Mouse (Mus musculus) right cerebral cortex, postnatal 14 days (tissue): Measurements from ENCODE around the gene Fam83c.

ENCODE experiments used
- DNase-seq: peaks from one replicate; pipeline ENCODE4 v3.0.0; 2022

Fam83c gene

GRCm38 (mm10) chr2:155787949-155788931, 46.4 kb downstream of the Fam83c start:
- no peak for DNase-seq

GRCm38 (mm10) chr2:155786905-155787304, 47.7 kb downstream of the Fam83c start:
- no peak for DNase-seq

- peak; percentile 36 for DNase-seq
These were observed 50.1 kb downstream of the Fam83c start for GRCm38 (mm10) chr2:155784534-155784933.

- DNase-seq, result no peak
These were observed 55.1 kb downstream of the Fam83c start for GRCm38 (mm10) chr2:155779506-155779905.

- DNase-seq, result no peak
These were observed 55.6 kb downstream of the Fam83c start for GRCm38 (mm10) chr2:155779066-155779465.

GRCm38 (mm10) chr2:155778004-155778403, 56.6 kb downstream of the Fam83c start:
- DNase-seq, result no peak

- DNase-seq, result no peak
These were observed 57.0 kb downstream of the Fam83c start for GRCm38 (mm10) chr2:155777688-155777985.
